Mouse (Mus musculus) retina, embryonic 14.5 days (tissue): ENCODE data around the gene Gm4756.
A peak's percentile ranks its signal among the peaks of the same experiment; 100 is the strongest.
"Not testable (repeated sequence)": the region's sequence is repeated elsewhere in the genome, so short reads cannot be mapped to it uniquely, and the experiment has no call there.

Source experiments
- DNase-seq: peaks from one replicate; pipeline ENCODE4 v3.0.0-alpha.2; 2015; ENCODE audit warnings: low spot score

Gene Gm4756

GRCm38 (mm10) chr12:72654698-72655097 lies 5.2 kb upstream of the Gm4756 start:
- peak; percentile 80 for DNase-seq

- DNase-seq: no peak
Measured at GRCm38 (mm10) chr12:72648921-72649320, 540 bp downstream of the Gm4756 start.

- no peak for DNase-seq
Measured at GRCm38 (mm10) chr12:72638025-72638424, 11.4 kb downstream of the Gm4756 start.

GRCm38 (mm10) chr12:72628751-72629150 lies 20.7 kb downstream of the Gm4756 start:
- DNase-seq: no peak

DNA sequence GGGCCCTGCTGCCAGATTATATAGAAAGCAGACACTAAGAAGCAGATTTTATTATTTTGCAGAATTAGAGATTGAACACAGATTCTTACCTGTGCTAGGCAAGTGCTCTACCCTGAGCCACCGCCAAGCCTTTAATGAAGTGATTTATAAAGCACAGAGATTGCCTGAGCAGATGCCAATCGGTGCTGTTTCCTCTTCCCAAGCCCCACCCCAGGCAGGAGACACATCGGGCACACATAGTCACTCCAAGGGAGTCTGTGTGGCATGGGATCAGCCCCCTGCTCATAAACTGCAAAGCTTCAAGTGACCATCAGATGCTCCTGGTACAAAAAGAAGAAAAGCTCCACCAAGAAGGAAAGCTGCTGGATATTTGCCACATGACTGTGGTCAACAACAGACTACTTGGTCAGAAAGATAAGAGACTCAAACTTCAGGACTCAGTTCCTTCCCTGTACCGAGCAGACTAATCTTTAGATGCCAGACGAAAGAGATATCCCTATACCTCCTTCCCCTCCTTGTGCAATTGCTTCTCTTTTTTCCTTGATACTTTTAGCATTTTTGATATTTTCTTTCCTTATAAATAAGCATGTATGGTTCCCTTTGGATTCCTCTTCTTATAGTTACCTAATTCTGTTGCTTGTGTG lies 26.5 kb downstream of the Gm4756 start:
- no peak for DNase-seq

- no peak for DNase-seq
Measured at GRCm38 (mm10) chr12:72621441-72621840, 28.0 kb downstream of the Gm4756 start.

- DNase-seq: no peak
Measured at GRCm38 (mm10) chr12:72620856-72621255, 28.6 kb downstream of the Gm4756 start.

- DNase-seq: no peak
Measured at GRCm38 (mm10) chr12:72612053-72612452, 37.4 kb downstream of the Gm4756 start.

DNA sequence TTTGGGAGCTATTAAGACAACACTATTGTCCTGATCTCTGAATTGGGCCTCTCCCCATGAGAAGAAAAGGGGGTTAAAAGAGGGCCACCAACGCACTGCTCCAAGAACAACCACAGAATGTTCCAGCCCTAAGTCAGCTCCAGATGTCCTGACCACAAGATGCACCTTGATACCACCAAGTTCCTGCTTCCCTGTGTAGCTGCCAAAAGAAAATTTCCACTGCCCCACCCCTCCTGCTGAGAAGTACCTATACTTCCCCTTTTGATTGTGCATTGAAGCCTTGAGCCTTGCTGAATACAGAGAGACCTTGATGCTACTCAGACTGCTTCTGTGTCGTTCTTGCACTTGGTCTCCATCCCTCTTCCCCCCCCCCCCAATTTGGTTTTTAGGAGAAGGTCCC lies 50.7 kb downstream of the Gm4756 start:
- not testable (repeated sequence) for DNase-seq

DNA sequence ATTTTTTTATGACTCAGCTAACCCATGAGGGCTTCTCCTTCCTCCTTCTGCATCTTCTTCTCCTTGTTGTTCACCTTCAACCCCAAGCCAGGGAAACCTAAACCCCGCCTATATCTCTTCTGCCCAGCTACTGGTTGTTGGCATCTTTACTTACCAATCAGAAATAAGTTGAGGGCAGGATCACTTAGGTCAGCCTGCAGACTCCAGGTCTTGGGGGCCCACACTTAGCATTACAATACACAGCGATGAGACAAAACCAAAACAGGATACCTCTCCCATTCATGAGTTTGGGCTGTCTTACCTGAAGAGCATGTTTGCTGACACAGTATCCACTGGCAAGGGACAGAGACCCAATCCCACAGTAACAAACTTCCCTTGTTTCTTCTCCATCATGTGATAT lies 55.5 kb downstream of the Gm4756 start:
- no peak for DNase-seq

GRCm38 (mm10) chr12:72592991-72593390 lies 56.5 kb downstream of the Gm4756 start:
- no peak for DNase-seq

DNA sequence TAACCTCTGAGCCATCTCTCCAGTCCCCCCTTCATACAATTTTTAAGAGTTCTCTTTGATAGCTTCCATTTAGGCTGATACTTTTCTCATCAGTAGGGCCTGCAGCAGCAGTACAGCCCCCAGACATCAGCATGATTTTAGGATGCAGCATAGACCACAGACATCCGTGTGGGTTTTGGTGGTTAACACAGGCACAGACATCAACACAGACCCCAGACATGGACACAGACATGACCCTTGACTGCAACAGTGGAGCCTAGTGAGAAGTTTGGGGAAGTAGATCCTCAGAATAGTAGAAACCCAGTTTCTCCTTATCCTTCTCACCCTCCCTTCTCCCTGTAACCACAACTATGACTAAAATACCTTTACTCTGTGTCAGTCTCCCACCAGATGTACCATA lies 64.1 kb downstream of the Gm4756 start:
- no peak for DNase-seq

GRCm38 (mm10) chr12:72583099-72583498 lies 66.4 kb downstream of the Gm4756 start:
- no peak for DNase-seq

DNA sequence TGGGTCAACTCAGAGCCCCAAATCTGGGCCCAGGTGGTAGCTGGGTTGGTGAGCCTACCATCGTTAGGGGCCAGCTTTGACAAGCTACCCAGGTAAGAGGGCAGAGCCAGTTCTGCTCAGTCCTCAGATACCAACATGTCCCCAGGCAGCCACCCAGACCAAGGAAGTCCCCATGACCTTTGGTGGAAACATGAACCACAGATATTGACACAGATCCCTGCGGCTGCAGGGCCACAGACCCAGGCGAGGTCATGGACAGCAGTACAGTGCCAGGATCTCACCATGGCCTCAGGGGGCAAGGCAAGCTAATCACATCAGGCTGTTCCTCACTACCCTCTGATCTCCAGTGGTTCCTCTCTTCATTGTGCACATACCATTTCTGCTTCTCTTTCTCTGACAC lies 67.4 kb downstream of the Gm4756 start:
- no peak for DNase-seq

GRCm38 (mm10) chr12:72564281-72564795 lies 85.1 kb downstream of the Gm4756 start:
- no peak for DNase-seq

- no peak for DNase-seq
Measured at GRCm38 (mm10) chr12:72554347-72554746, 95.1 kb downstream of the Gm4756 start.

GRCm38 (mm10) chr12:72538571-72538970 lies 110.9 kb downstream of the Gm4756 start:
- no peak for DNase-seq

DNA sequence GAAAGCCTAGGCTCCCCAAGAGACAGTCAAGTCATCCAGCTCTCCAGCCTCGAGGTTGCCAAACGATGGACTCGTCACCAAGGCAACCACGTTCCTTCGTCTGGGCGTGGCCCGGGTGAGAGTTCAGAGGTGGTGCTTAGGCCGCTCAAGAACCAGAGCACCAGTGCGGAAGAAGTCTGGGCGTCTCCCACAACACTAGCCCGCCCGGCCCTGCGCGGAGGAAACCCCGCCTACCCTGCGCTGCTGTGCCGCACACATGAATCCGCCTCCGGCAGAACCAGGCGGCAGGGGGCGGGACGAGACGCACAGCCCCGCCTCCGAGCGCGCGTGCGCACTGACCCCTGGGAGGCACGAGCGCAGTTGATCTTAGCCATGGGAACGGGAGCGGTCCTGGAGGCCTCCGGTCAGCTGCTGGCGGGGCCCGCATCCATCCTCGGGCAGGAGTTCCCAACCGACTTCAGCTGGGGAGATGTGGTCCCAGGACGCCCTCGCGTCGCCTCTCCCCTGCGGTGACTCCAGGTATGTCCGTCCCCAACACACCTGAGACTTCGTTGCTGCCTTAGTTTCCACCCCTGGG lies 113.4 kb downstream of the Gm4756 start, which contains the start of gene Pcnx4:
TSS of gene Pcnx4 (plus strand) at position 363 of the 577 bp plus-strand sequence.
- DNase-seq: peak; percentile 97

- DNase-seq: no peak
Measured at GRCm38 (mm10) chr12:72535599-72535998, 113.9 kb downstream of the Gm4756 start.

DNA sequence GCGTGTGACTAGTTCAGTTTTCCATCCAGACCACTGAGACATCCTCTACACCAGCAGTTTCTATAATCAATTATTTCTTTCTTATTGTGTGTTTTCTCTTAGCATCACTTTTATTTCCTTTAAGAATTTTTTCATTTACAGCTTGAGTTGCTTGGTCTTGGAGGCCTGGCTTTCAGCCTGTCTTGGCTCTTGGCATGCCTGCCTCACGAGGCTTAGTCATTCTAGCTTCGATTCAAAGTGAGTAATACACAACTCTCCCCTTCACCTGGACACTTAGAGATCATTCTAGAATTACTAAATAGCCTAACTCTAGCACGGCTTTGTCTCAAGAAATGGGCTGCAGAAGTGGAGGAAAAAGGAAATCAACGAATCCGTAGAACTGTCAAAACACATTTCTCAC lies 115.5 kb downstream of the Gm4756 start:
- no peak for DNase-seq

DNA sequence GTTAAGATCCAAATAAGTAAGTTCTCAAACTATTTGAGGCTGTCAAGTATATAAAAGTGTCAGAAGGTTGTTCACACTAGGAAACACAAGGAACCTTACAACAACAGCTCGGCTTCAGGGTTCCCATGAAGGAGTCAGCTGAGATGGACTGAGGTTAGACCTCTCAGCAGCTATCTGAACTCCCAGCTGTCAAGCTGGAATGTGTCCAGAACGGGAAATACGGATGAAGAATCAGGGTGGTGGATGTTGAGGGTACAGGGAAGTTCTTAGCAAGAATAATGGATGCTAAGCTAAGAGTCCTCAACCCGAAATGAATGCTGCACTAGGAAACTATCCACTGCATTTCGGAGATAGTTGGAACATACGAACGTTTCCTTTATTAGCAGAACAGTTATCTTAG lies 117.2 kb downstream of the Gm4756 start:
- DNase-seq: no peak
